Mouse (Mus musculus) adrenal gland, postnatal 36 days (tissue): ENCODE measurements around the gene Cnot10. TPM values are rescaled to one million over a fixed set of nuclear protein-coding genes. Genes with fewer than 3 reads are reported as not detected.

Experiments
- DNase-seq, 2 experiments: peaks; one replicate each; pipeline ENCODE4 v3.0.0; 2021; ENCODE audit warnings: mixed read lengths in 1 of 2
- total RNA-seq, 2 experiments: library from RNA; stranded (reverse); gene quantifications; 2 replicates each; pipeline ENCODE4 v1.2.3; 2021

The Cnot10 gene
- total RNA-seq, 2 experiments from 2014 or later: 34.0 to 34.4 TPM

DNA sequence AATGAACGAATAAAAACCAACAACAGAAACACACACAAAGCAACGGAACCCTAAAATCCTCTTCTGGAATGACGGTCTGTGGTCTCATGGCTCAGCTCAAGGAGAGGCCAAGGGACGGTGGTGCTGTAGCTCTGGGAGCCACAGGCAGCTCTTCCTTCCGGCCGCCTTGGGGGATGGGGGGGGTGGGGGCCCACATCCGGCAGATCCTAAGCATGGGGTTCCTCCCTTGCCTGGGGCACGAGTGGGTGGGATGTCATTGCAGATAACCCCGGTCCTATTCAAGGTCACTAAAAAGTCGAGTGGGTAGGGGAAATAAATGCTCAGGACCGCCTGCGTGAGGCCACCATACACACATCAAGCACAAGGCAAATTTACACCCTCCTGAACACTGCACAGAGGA, 93.2 kb downstream of the Cnot10 start:
- DNase-seq: no peak

DNA sequence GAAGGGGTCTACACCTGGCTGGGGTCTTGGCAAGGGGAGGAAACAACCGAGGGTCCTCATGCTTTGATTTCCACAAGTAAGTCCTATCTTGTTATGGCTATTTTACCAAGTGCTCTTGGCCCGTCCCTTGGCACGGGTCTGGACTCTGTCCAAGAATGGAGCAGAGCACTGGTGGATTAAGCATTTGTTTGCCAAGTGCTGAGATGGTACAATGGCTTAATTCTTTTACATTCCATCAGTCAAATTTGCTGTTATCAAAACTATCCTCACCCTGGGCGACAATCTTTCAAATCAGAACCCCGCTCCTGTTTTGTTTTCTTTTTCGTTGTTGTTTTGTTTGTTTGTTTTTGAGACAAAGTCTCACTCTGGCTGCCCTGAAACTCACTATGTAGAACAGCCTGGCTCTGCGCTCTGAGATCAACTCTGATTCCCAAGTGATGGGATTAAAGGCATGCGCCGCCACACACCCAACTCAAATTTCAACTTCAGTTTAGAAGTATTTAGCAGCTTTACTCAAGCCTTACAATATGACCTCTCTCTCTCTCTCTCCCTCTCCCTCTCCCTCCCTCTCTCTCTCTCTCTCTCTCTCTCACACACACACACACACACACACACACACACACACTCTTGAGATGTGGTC, 95.1 kb downstream of the Cnot10 start:
- DNase-seq: peak in 1 of 2 experiments; percentile 30

DNA sequence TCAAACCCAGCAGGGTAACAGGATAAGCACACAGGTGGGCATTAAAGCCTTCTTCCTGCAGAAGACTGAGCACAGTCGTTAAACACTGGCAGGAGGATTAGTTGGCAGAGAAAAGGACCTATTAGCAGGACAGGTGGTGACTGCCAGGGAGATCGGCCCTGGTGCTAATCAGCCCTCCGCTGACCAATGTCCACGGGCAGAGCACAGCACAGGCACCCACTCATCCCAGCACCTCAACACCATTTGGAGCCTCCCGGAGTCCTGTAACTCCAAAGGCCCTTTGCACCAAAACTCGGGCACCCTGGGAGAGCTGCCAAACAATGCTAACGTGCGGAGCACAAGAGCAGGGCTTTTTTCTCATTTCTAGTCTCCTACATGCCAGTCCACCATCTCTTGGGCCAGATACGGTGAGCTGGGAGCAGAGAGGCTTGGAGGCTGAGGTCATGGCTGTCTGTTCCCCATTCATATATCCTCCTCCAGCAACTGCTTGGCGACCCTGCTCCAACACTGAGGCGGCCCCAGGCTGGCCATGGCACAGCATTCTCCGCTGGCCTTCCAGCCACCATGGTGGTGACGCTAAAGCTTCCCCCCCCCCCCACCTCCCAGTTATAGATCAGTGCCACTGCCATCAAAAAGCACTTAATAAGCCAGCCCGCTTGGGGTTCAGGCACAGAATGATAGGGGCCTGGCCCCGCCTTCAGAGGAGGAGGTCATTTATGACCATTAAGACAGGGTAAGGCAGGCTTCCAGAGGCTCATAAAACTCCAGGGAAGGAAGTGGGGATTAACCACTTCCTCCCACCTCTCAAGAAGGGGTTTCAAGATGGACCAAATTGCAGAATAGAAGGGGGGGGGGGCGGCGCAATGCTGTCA, 95.9 kb downstream of the Cnot10 start:
- DNase-seq: no peak

DNA sequence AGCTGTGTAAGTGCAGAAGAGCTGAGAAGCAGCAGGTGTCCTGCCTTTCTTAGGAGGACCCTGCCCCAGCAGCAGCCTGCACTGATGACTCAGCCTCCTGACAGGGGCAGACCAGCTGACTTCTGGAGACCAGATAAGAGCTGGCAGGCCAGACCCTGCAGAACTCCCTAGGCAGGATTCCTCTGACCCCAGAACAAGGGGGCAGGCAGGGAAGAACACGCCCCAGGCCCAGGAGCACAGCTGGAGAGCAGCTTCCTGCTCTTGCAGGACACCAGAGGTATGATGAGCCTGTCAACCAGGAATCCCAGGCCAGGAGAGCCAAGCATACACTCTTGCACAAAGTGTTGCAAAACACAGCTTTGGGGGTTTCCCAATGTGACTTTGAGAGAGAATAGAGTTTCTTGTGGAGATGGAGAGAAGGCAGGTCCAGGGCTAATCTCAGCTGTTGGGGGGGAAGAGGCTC, 98.7 kb downstream of the Cnot10 start:
- peak; percentile 25 to 38 for DNase-seq

DNA sequence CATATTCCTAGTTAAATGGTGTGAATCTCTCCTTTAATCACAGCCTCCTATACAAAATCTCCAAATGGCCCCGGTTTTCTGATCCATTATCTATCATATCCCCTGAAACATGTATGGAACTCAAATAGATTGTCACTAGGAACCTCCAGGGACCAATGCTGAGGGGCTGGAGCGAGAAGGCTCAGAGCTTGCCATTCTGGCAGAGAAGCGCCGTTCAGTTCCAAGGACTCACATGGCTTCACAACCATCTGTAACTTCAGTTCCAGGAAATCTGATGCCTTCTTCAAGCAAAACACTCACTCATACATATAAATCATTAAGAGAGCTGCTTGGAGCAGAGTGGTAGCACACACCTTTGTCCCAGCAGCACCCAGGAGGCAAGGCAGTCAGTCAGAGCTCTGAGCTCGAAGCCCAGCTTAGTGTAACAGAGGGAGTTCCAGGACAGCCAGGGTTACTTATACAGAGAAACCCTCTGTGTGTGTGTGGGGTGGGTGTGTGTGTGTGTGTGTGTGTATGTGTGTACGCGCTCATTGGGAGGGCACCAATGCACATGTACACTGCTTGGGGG, 100.9 kb downstream of the Cnot10 start:
- DNase-seq: no peak

DNA sequence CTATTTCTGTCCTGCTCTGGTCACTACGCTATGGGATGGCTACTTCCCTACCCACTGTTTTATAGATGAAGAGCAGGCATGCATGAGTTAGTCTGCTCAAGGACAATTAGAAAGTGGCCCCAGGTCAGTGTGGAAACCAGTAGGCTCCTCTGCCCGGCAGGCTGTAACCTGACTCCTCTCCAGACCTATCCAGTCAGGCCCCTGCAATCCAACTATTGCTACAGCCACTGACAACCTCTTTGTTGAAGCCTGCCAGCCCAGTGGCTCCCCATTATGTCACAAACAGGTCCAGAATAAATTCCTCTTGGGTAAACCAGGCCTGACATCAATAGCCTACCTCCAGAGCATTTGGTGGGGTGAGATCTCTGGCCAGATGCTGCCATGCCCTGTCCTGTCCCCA, 103.4 kb downstream of the Cnot10 start:
- no peak for DNase-seq

Other genes with a start within 250 kb of the Cnot10 start
- gene Crtap, start 249.5 kb downstream of the Cnot10 start, total RNA-seq: 100 to 1,000 TPM; 111 to 112 TPM
- gene Glb1, start 239.1 kb downstream of the Cnot10 start, total RNA-seq: 10 to 100 TPM; 29.1 to 32.1 TPM
- gene Tmppe, start 239.1 kb downstream of the Cnot10 start, total RNA-seq: 1 to 10 TPM; 6.3 to 7.0 TPM
- not detected for gene Ccr4, start 135.3 kb downstream of the Cnot10 start, total RNA-seq
- not detected for gene C130032M10Rik, start 124.5 kb downstream of the Cnot10 start, total RNA-seq
- under 1 TPM in 1 of 2 experiments, not detected in 1; 0.03 TPM for gene Trim71, start 75.8 kb downstream of the Cnot10 start, total RNA-seq
- gene Dync1li1, start 48.6 kb upstream of the Cnot10 start, total RNA-seq: 10 to 100 TPM; 39.2 to 47.6 TPM
- gene Cmtm6, start 90.9 kb upstream of the Cnot10 start, total RNA-seq: 100 to 1,000 TPM in 1 of 2 experiments, 10 to 100 TPM in 1; 71.3 to 102 TPM
- 10 to 100 TPM; 29.2 to 39.2 TPM for gene Cmtm7, start 141.7 kb upstream of the Cnot10 start, total RNA-seq
- 1 to 10 TPM; 5.7 to 6.9 TPM for gene Cmtm8, start 204.0 kb upstream of the Cnot10 start, total RNA-seq